Comparison of ENCODE assay signal across 11 mouse cellular contexts in the genomic region with DNA sequence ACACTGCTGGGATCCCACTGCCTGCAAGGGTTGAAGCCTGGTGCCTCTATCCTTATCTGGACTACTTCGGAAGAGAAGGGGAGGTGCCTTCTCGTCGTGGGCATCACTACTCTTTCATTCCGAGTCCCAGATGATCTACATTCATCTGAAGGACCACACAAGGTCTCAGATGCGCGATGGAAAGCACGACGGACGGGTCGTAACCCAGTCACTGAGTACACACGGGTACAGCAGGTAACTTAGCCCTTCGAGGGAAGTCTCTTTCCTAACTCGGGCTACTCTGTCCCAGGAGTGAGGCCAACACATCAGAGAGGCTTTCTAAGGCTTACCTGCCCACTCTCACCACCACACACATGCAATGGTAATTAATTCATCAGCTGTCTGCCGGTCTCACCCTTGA.
"Had no signal": no experiment of that assay in that cellular context is flagged by ENCODE, and none has a peak within 500 bp of the region (broad histone marks: within the 10 kb centered on the region; RNA-seq: fewer than 3 reads in every experiment).

No protein-coding gene starts in this region.

- H3K36me3 ChIP-seq: limb, embryonic 15.5 days; midbrain, embryonic 12.5 days; neural tube, embryonic 15.5 days had no signal

- H3K9ac ChIP-seq: limb, embryonic 15.5 days; liver, embryonic 14.5 days; midbrain, embryonic 12.5 days; neural tube, embryonic 15.5 days had no signal

- H3K4me3 ChIP-seq: left cerebral cortex, adult 2 months; limb, embryonic 15.5 days; midbrain, embryonic 12.5 days; neural tube, embryonic 15.5 days had no signal

- DNase-seq: kidney, postnatal 25 days; lung, adult 18-20 months; right cerebral cortex, adult 18-20 months; right cerebral cortex, postnatal 25 days; thymus, postnatal 14 days had no signal

- ATAC-seq: midbrain, embryonic 16.5 days had no signal

- H3K27ac ChIP-seq: left cerebral cortex, adult 2 months; limb, embryonic 15.5 days; liver, embryonic 14.5 days; midbrain, embryonic 12.5 days; neural tube, embryonic 15.5 days had no signal

- H3K27me3 ChIP-seq: limb, embryonic 15.5 days; neural tube, embryonic 15.5 days had no signal

- H3K4me2 ChIP-seq: limb, embryonic 15.5 days; midbrain, embryonic 12.5 days; neural tube, embryonic 15.5 days had no signal

- H3K9me3 ChIP-seq: limb, embryonic 15.5 days; midbrain, embryonic 12.5 days; neural tube, embryonic 15.5 days had no signal
